Mouse (Mus musculus) 3T3-L1 (cell line): ENCODE data around the gene Afdn.
"Not testable (repeated sequence)": the region's sequence is repeated elsewhere in the genome, so short reads cannot be mapped to it uniquely, and the experiment has no call there.

Experiments
- DNase-seq: peaks from one replicate; pipeline ENCODE4 v3.0.0-alpha.2; 2015; ENCODE audit warnings: low read depth, low spot score

Gene Afdn

DNA sequence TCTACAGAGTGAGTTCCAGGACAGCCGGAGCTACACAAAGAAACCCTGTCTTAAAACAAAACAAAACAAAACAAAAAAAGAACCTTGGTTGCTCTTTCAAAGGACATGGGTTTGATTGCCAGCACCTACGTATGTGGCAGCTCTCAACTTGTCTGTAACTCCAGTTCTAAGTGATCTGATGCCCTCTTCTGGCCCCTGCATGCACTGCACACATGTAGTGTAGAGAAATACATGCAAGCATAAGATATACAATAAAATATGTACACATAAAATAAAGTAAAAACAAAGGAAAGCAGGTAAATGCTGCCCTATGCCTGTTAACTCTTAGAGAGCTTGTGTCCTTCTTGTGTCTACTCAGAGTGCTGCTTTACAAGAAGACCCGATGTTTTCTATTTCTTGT lies 8.9 kb downstream of the Afdn start:
- peak; percentile 35 for DNase-seq

DNA sequence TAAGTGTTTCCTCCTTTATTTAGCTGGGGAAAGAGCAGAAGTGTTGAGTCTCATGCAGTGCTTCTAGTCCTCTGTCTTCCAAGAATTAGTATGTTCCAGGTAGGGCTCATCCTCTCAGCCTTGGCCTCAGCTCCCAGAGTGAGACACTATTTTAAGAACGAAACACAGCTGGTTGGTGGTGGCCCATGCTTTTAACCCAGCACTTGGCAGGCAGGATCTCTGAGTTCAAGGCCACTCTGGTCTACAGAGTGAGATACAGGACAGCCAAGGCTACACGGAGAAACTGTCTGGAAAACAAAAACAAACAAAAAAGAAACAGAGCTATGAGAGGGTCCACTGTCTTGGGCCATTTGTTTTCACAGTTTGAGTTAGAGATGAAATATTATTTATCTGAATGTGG lies 17.3 kb downstream of the Afdn start:
- DNase-seq, result no peak

DNA sequence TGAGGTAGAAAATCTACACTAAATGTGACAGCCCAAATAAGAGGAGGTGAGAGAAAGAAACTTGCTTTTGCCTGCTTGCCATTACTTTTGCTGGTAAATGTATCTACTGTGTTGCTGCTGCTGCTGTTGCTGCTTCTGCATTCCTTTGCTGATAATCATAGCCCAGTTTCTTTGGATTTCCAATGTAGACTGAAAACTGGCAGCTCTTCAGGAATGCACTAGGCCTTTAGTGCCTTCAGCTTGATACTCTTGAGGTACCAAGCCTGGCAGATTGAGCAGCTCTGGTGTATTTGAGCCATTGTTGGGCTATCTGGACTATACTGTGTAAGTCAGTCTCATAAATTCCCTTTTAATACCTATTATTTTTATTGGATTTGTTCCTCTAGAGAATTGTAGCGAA lies 18.5 kb downstream of the Afdn start:
- DNase-seq, result peak; percentile 77

DNA sequence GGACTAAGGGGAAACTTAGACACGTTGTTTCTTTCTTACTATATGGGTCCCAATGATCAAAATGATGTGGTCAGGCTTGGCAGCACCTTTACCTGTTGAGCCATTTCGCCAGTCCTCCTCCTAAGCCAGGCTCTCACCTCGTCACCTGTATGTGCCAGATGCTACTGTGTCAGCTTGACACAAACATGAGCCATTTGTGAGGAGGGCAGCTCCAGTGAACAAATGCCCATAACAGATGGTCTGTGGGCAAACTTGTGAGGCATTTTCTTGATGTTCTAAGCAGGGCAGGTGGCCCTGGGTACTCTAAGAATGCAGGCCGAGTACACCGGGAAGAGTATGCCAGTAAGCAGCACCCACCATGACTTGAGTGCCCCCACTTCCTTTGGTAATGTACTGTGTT lies 21.6 kb downstream of the Afdn start:
- no peak for DNase-seq

DNA sequence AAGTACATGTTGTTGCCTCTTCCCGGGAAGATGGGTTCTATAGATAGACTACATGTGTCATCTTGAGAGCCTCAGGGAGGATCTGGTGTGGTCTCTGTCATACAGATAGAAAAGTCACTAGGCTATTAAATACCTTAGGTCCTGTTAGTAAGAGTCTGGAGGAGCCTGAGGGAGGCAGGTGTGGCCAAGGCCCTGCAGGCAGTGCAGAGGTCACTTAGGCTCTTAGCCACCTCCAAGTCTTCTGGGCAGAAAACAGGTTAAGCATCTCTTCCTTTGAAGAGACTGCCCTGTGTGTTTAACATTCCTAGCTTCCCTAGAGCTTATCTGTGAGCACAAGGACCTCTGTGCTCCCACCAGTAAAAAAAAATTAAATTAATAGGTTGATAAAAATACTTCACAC lies 23.1 kb downstream of the Afdn start:
- no peak for DNase-seq

DNA sequence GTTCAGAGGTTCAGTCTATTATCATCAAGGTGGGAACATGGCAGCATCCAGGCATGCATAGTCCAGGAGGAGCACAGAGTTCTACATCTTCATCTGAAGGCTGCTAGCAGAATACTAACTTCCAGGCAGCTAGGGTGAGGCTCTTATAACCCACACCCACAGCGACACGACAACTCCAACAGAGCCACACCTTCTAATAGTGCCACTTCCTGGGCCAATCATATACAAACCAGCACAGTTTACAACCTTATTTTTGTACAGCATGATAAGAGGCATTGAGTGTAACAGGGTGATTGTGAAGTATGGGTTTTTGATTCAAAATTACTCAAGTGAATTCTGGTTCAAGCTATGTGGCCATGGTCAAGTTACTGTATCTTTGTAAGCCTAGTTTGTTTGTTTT lies 29.7 kb downstream of the Afdn start:
- DNase-seq, result not testable (repeated sequence)

DNA sequence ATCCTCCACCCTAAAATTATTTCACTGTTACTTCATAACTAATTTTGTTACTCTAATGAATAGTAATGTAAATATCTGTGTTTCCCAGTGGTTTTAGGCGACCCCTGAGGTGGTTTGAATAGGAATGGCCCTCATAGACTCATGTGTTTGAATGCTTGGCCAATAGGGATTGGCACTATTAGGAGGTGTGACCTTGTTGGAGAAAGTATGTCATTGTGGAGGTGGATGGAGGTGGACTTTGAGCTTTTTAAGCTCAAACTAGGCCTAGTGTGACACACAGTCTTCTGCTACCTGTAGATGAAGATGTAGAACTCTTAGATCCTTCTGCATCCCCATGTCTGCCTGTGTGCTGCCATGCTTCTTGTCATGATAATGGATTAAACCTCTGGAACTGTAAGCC lies 37.4 kb downstream of the Afdn start:
- DNase-seq, result no peak

DNA sequence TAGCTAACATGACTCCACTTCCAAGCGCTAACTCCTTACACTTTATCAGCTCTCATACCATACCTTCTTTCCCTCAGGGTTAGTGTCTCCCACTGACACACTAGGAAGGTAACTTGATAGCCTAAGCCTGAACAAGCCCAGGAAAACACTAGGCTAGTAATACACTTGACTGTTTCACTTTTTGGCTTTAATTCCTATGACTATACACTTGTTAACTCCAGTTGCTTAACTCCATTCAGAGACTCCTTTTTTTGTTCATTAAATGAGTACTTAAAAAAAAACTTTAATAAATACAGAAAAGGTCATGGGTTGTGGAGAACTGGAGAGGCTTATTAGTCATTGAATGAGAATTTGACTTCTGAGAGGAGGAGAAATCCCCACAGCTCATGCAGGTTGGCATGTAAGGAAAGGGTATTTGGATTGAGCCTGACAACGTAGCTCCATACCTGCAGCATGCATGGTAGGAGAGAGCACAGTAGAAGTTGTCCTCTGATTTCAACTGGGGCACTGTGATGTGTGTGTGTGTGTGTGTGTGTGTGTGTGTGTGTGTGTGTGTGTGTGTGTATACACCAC lies 42.6 kb downstream of the Afdn start:
- peak; percentile 64 for DNase-seq

DNA sequence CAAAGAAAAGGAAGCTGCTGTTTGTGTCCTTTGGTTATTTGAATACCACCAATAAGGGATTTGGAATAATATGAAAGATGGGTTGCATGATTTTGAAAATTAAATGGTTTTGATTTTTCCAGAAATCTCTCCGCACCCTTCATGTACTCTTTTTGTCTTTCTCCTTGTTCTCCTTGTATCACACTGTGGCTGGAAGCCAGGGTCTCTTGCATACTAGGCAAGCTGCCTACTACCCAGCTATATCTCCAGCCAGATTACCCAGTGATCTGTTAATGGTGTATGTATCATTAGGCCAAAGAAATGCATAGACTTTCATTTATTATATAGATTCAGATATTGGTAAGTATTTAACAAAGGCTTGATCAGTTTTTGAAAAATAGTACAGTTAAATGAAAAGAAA lies 45.7 kb downstream of the Afdn start:
- no peak for DNase-seq

DNA sequence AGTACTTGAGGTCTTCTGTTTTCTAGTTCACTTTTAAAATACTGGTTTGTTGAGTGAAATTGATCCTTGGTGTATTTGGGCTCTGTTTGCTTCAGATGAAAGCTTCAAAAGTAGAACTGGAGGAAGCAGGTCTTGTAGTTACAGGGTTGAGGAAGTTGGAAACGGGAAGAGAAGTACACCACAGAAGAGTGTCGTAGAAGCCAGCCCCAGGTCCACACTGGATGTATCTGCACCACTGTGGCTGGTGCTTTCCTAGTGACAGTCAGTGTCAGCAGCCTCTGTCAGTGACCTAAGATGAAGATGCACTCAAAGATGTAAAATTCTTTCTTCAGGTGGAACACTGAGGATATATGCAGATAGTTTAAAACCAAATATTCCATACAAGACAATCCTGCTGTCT lies 57.5 kb downstream of the Afdn start:
- DNase-seq, result no peak

DNA sequence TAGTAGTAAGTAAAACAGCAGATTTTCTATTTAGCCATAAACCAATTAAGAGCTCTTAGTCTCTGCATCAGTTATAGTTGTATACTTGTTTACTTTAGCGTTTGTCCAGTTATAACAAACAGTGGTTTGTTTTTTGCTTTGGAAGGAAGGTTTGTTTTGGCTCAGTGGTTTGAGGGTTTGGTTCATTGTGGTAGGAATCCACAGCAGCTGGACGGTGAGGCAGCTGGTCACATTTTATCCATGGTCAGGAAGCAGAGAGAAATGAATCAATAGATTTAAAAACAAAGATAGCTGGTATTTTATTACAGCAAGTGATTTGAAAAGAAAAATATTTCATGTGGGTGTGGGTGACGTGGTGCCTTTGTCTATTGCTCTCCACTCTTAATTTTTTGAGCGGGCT lies 59.0 kb downstream of the Afdn start:
- no peak for DNase-seq

DNA sequence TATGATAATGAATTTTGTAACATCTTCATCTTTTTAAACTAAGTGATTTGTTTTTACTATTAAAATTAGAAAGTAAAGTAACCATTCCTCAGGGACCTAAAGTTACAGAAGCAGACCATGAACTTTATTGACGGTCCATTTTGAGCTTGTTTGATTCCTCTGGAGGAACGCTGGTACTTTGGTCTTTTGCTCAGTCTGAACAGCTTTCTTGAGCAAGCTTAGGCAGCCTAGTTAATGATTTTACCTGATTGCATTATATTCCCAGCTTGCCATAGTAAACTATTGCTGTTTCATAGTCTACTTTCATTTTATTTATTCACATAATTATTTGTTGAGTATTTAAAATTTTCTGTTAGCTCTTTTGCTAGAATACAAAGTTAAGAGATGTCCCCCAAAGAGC lies 60.3 kb downstream of the Afdn start:
- DNase-seq, result no peak

DNA sequence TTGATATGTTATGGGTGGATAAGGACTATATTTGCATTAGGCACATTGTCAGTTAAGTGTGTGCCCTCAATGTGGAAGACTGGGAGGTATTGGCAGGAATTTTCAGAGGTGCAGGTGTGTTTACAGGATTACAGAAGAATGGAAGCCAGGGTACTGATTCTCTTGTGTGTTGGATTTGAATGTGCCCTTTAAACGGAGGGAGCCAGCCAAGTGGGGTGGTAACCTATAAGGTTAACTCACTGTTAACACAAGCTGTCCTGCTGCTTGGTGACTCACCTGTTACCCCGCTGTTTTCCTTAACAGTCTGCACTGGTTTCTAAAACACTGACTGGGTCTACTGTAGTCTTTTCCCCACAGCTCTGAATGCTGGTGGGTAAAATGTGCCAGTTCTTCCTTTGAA lies 65.1 kb downstream of the Afdn start:
- DNase-seq, result no peak

DNA sequence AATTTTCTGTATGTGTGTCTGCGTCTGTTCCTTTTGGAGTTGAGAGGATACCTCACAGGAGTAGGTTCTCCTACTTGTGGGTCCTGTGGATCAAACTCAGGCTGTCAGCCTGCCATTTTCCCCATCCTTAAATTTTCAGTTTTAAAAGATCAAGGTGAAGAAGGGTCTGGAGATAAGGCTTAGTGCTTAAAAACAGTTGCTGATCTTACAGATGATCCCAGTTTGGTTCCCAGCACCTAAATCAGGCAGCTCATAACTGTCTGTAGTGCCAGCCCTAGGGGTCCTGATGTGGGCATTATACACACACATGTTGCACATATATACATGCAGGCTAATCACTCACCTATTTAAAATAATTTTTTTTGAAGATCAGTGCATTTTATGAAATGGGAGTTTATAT lies 69.9 kb downstream of the Afdn start:
- no peak for DNase-seq

DNA sequence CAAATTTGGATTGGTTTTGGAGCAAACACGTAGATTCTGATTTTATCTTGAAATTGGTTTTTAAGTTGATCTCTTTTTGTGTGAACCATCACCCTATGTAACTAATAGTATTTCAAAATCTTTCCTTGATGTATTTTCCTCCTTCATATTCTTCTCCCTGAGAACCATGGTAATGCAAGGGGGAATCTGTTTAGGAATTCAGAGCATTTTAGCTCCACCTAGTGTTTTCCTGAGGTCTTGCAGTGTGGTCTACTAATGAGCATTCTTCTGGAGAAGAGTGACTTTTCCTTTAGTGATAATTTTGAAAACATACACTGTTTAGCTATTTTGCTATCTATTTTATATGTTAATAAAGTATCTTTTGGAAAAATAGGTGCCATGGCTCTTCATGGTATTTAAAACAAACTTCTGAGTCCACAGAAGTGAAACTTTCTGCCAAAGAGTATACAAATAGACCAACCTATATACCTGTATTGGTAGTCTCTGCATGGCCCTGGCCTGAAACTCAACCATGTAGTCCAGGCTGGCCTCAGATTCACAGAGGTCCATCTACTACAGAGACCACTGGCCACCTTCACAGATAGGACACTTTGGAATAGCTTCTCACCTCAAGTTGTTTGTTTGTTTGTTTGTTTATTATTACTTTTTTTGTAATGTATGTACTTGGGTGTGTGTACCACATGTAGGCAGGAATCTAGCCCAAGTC lies 70.5 kb downstream of the Afdn start:
- peak; percentile 84 for DNase-seq

DNA sequence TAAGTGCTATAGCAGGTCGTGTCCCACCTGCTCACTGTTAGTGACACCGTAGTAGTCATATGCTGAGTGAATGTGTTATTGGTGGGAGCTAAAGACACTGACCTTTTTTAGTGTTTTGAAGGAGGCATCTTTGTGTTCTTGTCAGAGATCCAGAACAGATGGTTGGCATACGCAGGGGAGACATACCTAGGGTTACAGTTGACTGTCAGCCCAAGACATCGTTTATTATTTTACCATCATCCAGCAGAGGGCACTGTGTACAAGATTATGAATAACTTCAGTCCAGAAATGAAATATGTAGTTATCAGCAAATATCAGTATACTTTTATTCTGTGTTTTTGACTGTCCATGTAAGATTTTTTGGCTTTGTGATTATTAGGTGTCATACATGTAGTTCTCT lies 75.5 kb downstream of the Afdn start:
- DNase-seq, result peak; percentile 81

DNA sequence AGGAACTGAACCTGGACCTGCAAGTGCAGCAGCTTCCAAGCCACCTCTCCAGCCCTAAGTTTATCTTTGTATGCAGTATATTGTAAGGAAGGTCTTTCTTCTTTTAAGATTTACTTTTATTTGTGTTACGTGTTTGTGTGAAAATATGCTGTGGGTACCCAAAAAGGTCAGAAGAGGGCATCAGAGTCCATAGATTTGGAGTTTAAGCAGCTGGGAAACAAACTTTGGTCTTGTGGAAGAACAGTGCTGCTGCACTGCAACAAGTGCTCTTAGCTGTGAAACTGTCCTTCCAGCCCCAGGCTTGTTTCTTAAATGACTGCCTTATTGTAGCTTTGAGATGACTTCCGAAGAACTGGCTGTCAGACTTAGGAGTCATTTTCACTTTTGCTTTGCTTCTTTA lies 89.8 kb downstream of the Afdn start:
- peak; percentile 55 for DNase-seq

DNA sequence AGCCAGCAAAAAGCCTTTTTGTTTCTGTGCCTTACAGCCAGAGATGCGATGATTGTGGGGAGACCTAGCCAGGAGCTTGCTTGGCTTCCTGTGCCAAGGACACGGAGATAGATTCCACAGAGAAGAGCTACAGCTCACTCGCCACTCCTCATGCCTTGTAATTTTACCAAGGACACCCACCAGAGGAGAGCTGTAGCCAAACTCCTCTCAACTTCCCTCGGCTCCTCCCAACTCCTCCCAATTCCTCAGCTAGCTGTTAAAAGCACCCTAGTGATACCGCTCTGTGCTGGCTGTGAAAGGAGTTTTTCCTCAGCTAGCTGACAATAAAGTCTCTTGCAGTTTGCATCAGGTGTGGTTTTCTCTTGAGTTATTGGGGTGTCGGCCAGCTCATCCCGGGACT lies 93.5 kb downstream of the Afdn start:
- DNase-seq, result not testable (repeated sequence)

DNA sequence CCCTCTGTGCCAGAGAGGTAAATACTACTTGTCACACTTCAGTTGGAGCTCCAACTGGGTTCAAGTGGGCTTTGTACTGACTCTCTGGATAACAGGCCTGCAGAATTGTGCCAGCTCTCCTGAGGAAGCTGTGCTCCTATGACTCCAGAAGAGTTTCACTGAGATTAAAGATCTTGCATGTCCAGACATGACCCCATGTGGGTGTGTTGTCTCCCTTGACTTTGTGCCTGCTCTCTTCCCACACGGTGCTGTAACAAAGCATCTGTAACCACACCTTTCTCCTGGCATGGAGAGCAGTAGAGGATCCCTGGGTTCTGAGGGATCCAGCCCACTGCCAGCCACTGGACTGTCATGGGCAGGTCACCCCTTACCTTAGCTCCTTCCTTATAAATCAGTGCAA lies 95.1 kb downstream of the Afdn start:
- DNase-seq, result no peak

DNA sequence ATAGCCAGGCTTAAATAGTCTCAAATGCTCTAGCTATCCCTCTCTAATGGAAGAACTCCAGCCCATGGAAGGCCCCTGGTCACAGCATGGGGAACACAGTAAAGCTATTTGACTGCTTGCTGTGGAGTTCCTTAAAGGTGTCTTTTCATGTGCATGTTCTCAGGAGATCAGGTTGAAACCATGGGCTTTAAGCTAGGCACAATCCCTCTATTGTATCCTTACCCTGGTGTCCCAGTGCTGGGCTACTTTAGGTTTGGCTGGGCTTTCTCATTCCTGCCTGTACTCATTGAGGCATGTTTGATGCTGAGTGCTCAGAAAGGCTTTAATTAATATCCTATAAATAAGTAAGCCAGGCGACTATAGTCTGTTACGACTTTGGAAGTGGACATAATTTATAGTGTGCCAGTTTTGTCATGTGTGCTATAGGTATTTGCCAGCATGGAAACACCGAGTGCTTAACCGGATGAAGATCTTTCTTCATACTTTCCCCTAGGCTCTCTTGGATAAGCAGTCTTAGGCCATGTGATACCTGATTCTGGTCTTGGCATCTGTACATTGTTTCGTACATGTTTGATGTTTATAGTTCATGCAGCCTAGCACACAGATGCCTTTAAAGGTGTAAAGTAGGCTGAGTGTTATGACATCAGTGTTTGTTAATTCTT lies 96.2 kb downstream of the Afdn start:
- no peak for DNase-seq

DNA sequence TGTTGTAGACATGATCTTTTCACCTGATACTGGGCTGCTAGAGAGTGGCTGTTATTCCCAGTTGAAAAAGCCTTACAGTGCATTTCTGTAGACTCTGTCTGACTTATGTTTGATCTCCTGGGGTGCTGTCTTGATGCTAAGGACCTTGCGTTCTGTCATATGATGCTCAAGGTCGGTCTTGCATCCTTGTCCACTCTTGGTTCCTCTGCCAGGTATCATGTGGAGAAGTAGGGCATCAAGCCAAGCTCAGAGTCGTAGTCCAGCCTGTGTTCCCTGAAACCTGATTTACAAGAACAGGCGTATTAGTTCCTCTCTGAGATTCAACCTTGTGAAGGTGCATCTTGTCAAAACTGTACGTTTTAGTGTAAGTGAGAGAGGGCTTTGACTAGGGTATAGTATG lies 105.0 kb downstream of the Afdn start:
- DNase-seq, result no peak

DNA sequence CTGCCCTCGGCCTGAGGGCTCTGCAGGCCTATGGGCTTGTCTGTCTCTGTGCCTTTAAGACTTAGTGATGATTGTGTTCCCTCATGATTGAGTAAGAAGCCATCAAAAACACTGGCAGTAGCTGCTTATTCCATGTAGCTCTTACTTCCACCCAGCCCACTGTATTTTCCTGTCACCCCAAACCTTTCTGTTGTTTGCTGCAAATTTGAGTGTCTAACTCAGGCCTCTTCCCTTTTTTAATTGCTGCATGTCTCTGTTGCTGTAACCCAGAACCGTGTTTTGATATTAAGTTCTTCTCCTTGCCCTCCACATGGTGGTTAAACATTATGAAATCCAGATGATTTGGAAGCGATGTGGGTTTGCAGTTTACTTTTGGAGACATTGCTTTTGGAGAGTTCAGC lies 106.6 kb downstream of the Afdn start:
- no peak for DNase-seq

DNA sequence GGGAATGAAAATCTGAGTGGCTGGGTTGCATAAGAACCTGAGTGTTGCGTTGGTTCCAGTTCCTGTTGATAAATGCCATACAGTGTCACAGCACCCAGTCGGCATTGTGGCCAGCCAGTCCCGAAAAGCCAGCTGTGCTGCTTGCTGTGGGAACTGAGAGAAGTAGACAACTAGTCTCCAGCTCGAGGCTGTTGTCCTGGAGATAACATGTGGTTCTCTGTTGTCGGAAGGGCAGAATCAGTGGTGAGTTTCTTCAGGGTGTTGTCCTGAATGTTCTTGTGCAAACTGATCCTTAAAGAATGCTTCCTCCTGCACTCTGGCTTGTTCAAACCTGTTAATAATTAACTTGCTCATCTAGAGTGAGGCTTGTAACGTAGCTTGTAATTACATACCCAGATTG lies 107.1 kb downstream of the Afdn start:
- no peak for DNase-seq
